Mouse (Mus musculus) stomach, embryonic 14.5 days (tissue): Measurements from ENCODE around the gene Myrip. TPM values are rescaled to one million over a fixed set of nuclear protein-coding genes. Genes with fewer than 3 reads are reported as not detected.
"Not testable (repeated sequence)": the region's sequence is repeated elsewhere in the genome, so short reads cannot be mapped to it uniquely, and the experiment has no call there.

Experiments used
- ATAC-seq: fragments of 200-750 bp; cut with Nextera tagmentation; 2 replicates; pipeline ENCODE4 v1.8.0; 2017; ENCODE audit warnings: low read depth, moderate TSS enrichment; ENCODE audit not compliant: insufficient number of reproducible peaks, insufficient read depth, low FRiP score
- H3K27ac ChIP-seq: fragments of 300-500 bp; sonication (generic); 2 replicates; pipeline ENCODE4 v1.5.1; 2014; ENCODE audit warnings: mild to moderate bottlenecking, low read length, moderate library complexity, mixed read lengths
- H3K27me3 ChIP-seq: fragments of 300-500 bp; sonication (generic); 2 replicates; pipeline ENCODE4 v1.6.1; 2014; ENCODE audit warnings: low read length, control low read depth, mixed read lengths; ENCODE audit not compliant: control insufficient read depth, insufficient read depth
- H3K36me3 ChIP-seq: fragments of 300-500 bp; sonication (generic); 2 replicates; pipeline ENCODE4 v1.6.1; 2014; ENCODE audit warnings: mild to moderate bottlenecking, control low read depth, low read length, moderate library complexity, mixed read lengths; ENCODE audit not compliant: control insufficient read depth, insufficient read depth
- H3K4me1 ChIP-seq: fragments of 300-500 bp; sonication (generic); 2 replicates; pipeline ENCODE4 v1.6.1; 2014; ENCODE audit warnings: low read length, control low read depth, mixed read lengths; ENCODE audit not compliant: control insufficient read depth, insufficient read depth
- H3K4me2 ChIP-seq: fragments of 300-500 bp; sonication (generic); replicated peaks from 2 replicates; pipeline ENCODE4 v1.6.1; 2014; ENCODE audit warnings: low read depth, low read length, control low read depth
- H3K4me3 ChIP-seq: fragments of 300-500 bp; sonication (generic); 2 replicates; pipeline ENCODE4 v1.5.1; 2014; ENCODE audit warnings: low read depth, low read length, control low read depth
- H3K9ac ChIP-seq: fragments of 300-500 bp; sonication (generic); replicated peaks from 2 replicates; pipeline ENCODE4 v1.6.1; 2014; ENCODE audit warnings: low read depth, mild to moderate bottlenecking, control low read depth, low read length, moderate library complexity, mixed read lengths
- H3K9me3 ChIP-seq: fragments of 300-500 bp; sonication (generic); 2 replicates; pipeline ENCODE4 v1.6.1; 2016; ENCODE audit warnings: low read depth, low read length, control low read depth; ENCODE audit not compliant: control insufficient read depth
- WGBS: fragments of 180-500 bp; shearing (Covaris S2); extraction: QIAGEN DNeasy Blood & Tissue Kit; methylation state at CpG from one replicate; pipeline ENCODE4 v1.1.7; 2014; 5-methylcytosine and 5-hydroxymethylcytosine counted together
- polyA plus RNA-seq: library from polyadenylated mRNA; unstranded; fragments of >200 nt; fragmentation: Nextera tagmentation; extraction: Ambion mirVana; gene quantifications from 2 replicates; pipeline ENCODE4 v1.2.1, GENCODE M21; 2014

The Myrip gene
- polyA plus RNA-seq, 1 experiment from 2014 or later = 0.30 TPM

GRCm38 (mm10) chr9:120377726-120378125 lies 76.4 kb downstream of the Myrip start:
- Histone ChIP-seq H3K36me3 (no peaks in the 10 kb centered on the region), H3K27ac (no peak overlapping the region), H3K9me3 (no peaks in the 10 kb centered on the region), H3K27me3 (no peaks in the 10 kb centered on the region), H3K4me1 (no peaks in the 10 kb centered on the region), H3K4me3 (no peak overlapping the region), H3K4me2 (no peak overlapping the region), H3K9ac (no peak overlapping the region)
- 31% methylated on average over 11 of the region's 11 CpGs for WGBS
- no peak for ATAC-seq

- H3K27ac ChIP-seq = no peak overlapping the region
- no peak overlapping the region for H3K4me3 ChIP-seq
- 36% methylated on average over 9 of the region's 9 CpGs for WGBS
- H3K4me1 ChIP-seq = no peaks in the 10 kb centered on the region
- no peak overlapping the region for H3K4me2 ChIP-seq
- no peaks in the 10 kb centered on the region for H3K36me3 ChIP-seq
- H3K9me3 ChIP-seq = no peaks in the 10 kb centered on the region
- ATAC-seq = no peak
- no peak overlapping the region for H3K9ac ChIP-seq
- no peaks in the 10 kb centered on the region for H3K27me3 ChIP-seq
Measured at GRCm38 (mm10) chr9:120395188-120395587, 93.9 kb downstream of the Myrip start.

DNA sequence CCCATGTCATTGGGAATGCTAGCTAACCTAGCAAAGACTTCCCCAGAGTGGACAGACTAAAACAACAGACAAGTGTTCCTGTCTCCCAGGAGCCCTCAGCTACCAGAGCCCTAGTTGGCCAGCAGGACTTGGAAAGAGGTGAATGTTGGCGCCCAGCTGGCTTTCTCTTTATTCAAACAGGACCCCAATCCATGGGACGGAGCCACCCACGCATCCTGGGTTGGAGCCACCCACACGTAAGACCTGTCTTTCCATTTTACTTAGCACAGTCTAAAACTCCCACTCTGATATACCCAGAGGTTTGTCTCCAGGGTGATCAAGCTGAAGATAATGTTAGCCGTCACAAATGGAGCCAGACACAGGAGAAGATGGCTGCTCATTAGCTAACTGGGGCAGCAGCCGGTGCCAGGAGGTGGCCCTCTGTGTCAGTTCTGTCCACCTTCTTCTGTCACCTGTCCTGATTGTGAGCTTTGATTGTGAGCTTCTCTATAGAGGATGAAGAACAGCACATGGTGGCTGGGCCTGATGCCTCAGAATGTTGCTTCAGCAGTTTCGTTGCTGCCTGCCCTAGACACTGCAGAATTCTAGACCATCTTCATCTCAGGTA lies 95.4 kb downstream of the Myrip start:
- H3K9ac ChIP-seq = no peak overlapping the region
- no peaks in the 10 kb centered on the region for H3K27me3 ChIP-seq
- no peak overlapping the region for H3K27ac ChIP-seq
- 92% methylated on average over 7 of the region's 7 CpGs for WGBS
- H3K36me3 ChIP-seq = no peaks in the 10 kb centered on the region
- no peak for ATAC-seq
- H3K4me3 ChIP-seq = no peak overlapping the region
- H3K9me3 ChIP-seq = no peaks in the 10 kb centered on the region
- H3K4me2 ChIP-seq = no peak overlapping the region
- H3K4me1 ChIP-seq = no peaks in the 10 kb centered on the region

DNA sequence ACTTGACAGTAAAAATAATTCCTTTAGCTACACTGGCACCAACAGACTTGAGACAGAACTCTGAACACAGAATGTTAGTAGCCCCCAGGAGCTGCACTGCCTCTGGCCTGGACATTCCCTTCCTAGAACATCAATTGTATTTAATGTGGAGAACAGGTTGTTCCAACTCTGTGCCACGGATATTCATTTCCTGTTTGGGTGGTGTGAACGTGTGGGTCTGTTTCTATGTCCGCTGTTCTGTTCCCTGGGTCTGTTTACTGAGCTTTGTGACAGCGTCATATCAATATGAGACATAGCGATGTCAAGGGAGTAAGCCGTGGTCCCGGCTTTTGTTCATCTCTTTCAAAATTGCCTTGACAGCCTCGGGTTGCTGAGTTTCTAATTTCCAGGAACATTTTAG lies 97.0 kb downstream of the Myrip start:
- 82% methylated on average over 8 of the region's 8 CpGs for WGBS
- Histone ChIP-seq H3K4me3 (no peak overlapping the region), H3K27ac (no peak overlapping the region), H3K9me3 (no peaks in the 10 kb centered on the region), H3K4me2 (no peak overlapping the region), H3K36me3 (no peaks in the 10 kb centered on the region), H3K27me3 (no peaks in the 10 kb centered on the region), H3K4me1 (no peaks in the 10 kb centered on the region), H3K9ac (no peak overlapping the region)
- no peak for ATAC-seq

GRCm38 (mm10) chr9:120399537-120399936 lies 98.2 kb downstream of the Myrip start:
- H3K9ac ChIP-seq, H3K9me3 ChIP-seq, H3K4me1 ChIP-seq, ATAC-seq, H3K4me2 ChIP-seq, H3K36me3 ChIP-seq, H3K27me3 ChIP-seq, H3K27ac ChIP-seq, H3K4me3 ChIP-seq: not testable (repeated sequence)
- WGBS = 84% methylated on average over 2 of the region's 2 CpGs

DNA sequence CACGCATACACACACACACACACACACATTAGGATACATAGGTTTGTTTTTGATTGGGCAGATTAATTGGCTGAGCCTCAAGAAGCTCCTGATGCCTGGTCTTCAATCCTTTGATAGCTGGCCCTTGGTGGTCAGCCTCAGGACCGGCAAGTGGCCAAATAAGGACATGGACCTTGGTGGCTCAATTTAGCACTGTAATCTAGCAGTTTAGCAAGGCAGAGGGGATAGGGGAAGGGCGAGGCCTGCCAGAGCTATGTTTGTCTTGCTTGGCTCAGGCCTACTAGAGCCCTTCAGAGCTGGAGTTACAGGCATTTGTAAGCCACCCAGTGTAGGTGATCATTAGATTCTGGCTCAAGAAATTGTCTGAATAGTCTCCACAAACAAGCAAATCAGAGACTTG lies 101.1 kb downstream of the Myrip start:
- Histone ChIP-seq H3K4me2 (no peak overlapping the region), H3K9ac (no peak overlapping the region), H3K27me3 (no peaks in the 10 kb centered on the region), H3K27ac (no peak overlapping the region), H3K4me3 (no peak overlapping the region), H3K9me3 (no peaks in the 10 kb centered on the region), H3K36me3 (no peaks in the 10 kb centered on the region), H3K4me1 (no peaks in the 10 kb centered on the region)
- no peak for ATAC-seq
- WGBS = 74% methylated on average over 3 of the region's 3 CpGs

DNA sequence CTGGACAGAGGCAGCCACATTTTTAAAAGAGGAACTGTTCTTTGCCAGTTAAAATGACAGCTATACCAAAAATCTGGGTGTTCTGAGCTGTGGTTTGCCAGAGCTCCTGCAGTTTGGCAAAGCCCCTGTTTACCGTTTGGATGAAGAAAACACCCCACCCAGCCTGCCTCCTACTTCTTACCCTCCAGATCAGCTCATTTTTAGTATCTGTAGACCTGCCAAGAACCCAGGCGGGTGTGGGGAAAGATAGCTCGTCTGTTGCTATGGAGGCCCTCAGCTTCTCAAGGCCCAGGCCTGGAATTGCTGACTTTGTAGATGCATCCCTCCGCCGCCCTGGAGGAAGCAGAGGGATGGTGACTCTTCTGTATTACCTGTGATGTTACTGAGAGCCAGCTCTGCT lies 102.3 kb downstream of the Myrip start:
- Histone ChIP-seq H3K27ac (no peak overlapping the region), H3K4me2 (no peak overlapping the region), H3K36me3 (no peaks in the 10 kb centered on the region), H3K27me3 (no peaks in the 10 kb centered on the region), H3K4me3 (no peak overlapping the region), H3K4me1 (no peaks in the 10 kb centered on the region), H3K9ac (no peak overlapping the region), H3K9me3 (no peaks in the 10 kb centered on the region)
- 75% methylated on average over 5 of the region's 5 CpGs for WGBS
- no peak for ATAC-seq

DNA sequence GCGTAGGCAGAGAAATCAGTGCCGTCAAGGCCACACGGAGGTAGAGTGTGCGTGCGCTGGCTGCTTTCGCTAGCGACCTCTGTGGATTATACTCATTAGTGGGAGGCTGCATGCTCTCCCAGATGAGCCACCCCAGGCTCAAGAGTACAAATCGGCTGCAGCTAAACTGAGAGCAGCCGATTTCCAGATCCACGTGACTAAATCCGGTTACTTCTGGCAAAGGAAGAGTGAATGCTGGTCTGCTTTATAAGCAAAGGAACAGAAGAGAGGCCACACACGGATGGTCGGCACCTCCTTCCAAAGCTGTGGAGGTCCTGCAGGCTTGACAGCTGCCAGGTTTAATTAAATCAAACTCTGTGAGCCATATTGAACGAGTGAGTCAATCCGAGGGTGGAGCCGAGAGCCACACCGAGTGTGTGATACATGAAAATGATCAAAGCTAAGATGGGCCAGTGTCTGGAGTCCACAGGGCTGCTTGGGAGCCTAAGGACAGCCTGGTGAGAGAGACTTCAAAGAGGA lies 108.4 kb downstream of the Myrip start:
- Histone ChIP-seq H3K36me3 (no peaks in the 10 kb centered on the region), H3K27ac (no peak overlapping the region), H3K9ac (no peak overlapping the region), H3K27me3 (no peaks in the 10 kb centered on the region), H3K9me3 (no peaks in the 10 kb centered on the region), H3K4me1 (no peaks in the 10 kb centered on the region), H3K4me2 (no peak overlapping the region), H3K4me3 (no peak overlapping the region)
- ATAC-seq = no peak
- 79% methylated on average over 17 of the region's 17 CpGs for WGBS

GRCm38 (mm10) chr9:120410421-120410820 lies 109.1 kb downstream of the Myrip start:
- no peak for ATAC-seq
- no peak overlapping the region for H3K4me2 ChIP-seq
- no peaks in the 10 kb centered on the region for H3K4me1 ChIP-seq
- WGBS = 24% methylated on average over 5 of the region's 5 CpGs
- H3K4me3 ChIP-seq = no peak overlapping the region
- H3K27ac ChIP-seq = no peak overlapping the region
- H3K9me3 ChIP-seq = no peaks in the 10 kb centered on the region
- H3K27me3 ChIP-seq = no peaks in the 10 kb centered on the region
- no peaks in the 10 kb centered on the region for H3K36me3 ChIP-seq
- H3K9ac ChIP-seq = no peak overlapping the region
